Mouse (Mus musculus) left cerebral cortex, adult 11 months (tissue): ENCODE measurements around the gene Katnbl1.
A peak's percentile ranks its signal among the peaks of the same experiment; 100 is the strongest.

Source experiments
- DNase-seq: peaks from one replicate; pipeline ENCODE4 v3.0.0; 2022; ENCODE audit warnings: low spot score

Katnbl1 gene

DNA sequence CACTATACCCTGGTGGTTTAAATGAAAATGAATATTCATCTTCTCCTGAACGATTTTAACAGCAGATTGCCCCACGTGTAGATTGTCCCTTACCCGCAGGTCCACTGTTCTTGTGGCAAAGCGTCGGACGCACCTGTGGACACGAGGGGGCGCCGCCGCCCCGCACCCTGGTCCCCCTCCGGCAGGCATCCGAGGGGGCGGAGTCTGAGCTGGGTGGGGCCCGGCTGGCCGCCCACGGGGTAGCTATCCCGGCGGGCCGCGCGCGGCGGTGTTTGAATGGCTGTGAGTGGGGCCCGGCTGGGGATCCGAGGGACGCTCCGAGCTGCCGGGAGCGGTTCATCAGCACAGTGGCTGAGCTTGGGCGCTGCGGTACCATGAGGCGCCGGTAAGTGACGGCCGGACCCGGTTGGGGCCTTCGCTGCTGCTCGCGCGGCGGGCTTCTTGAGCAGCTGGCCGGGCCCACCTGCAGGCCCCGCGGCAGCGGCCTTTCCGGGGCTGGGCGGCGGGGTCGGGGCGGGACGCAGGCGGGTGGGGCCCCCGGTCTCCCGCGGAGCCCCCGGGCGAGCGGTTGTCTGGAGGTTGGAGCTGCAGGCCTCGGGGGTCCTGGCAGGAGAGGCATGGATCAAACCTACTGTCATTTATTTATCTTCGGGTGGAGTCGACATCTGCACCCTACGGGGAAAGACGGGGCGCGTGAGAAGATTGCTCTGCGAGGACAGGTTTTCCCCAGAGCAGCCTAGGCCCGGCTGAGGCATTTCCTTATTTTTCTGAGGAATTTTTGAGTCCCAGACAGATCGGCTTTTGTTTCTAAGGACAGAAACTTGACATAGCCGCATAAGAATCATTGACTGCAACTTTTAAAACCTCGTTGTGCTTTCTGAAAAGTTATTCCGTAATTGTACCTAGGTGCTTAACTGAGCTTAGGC is at the start of gene Katnbl1:
Katnbl1 (plus strand) TSS at position 239 of the 926 bp plus-strand sequence.
- peak; percentile 84 for DNase-seq

DNA sequence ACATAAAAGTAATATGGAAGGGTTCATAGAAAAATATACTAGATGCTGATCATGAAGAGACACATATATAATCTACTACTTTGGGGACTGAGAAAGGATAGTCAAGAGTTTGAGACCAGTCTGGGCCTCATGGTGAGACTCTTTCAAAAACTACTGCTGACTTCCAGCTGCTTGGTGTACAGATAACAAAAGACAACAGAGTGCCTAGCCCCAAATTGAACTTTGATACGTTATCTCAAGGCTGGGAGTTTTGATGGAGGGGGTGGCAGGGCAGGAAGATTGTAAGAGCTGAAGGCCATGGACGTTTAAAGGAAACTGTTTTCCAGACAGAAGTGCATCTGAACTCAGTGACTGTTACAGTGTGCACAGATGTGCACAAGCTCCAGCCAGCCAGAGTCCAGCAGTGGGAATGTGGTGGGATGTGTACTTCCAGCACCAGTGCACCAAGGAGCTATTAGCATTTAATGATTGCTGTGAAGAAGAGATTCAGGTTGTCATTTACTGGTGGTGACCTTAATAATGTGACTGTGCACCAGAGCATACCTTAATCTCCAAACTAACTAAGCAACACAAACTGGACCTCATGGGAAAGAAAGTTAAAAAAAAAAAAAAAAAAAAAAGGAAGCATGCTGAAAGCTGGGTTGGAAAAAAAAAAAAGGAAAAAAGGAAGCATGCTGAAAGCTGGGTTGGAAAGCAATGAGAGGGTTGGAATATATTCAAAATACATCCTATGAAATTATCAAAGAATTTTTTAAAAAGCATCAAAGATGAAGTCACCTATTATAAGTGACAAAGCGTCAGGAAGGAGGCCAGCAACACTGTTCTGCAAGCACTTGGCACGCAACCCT is 46.7 kb upstream of the Katnbl1 start:
- DNase-seq = no peak

DNA sequence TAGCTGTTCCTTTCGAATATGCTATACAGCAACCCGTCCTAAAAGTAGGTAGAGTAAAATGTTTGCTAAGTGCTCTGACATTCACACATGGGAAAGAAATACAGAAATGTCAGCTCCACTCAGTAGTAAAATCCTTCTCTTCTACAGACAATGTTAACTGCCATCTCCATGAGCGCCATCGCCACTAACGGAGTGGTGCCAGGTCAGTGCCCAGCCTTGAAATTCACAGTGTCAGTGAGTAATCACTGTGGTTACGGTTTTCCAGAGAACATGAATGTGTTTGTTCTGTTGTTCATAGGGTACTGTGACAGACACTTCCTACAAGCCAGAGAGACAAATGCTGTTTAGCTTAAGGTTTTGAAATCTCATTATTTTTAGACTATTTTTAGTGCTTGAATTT is 41.8 kb upstream of the Katnbl1 start:
- DNase-seq = no peak

DNA sequence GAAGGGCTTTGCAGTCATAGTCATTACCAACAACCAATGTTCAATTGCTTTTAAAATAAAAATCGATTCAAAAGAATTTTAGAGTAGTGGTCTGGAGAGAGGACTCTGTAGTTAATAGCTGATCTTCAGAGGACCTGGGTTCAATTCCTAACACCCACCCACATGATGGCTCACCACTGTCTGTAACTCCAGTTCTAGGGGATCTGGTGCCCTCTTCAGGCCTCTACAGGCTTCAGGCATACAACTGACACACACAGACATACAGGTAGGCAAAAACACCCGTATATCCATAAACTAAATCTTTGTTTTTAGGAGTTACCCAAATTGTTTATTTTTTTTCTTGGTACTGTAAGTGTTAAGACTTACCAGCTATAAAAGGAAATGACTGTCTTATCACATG is 39.3 kb upstream of the Katnbl1 start:
- no peak for DNase-seq

DNA sequence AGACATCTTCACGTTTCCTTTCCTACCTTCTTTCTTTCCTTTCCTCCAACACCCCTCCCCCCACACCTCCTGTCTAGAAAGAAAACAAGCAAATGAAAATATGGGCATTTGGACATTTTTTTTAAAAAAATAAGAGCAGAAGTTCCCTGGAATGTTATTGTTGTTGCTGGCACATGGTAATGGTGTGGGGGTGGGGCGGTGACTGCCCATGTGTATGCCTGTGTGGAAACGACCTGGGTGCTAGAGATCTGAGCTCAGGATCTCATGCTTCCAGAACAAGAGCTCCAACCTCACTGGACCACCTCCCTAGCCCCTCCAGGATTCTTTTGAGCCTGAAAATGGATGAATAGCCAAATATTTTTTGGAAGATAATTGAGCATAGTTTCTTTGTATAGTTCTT is 37.9 kb upstream of the Katnbl1 start:
- DNase-seq = no peak

DNA sequence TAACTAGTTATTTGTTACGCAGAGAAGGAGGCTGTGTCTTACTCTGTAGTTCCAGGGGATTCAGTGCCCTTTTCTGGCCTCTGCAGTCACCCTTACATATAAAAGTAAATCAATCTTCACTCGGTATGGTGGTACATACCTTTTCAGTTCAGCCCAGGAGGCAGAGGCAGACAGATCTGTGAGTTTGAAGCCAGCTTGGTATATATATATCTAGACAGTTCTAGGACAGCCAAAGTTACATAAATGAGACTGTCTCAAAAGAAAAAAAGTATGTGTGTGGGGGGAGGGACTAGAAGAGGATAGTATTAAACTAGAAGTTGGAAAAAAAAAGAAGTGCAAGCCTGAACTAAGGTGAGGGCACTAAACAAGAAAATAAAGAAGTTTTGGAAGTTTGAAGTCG is 30.8 kb upstream of the Katnbl1 start:
- DNase-seq = no peak

DNA sequence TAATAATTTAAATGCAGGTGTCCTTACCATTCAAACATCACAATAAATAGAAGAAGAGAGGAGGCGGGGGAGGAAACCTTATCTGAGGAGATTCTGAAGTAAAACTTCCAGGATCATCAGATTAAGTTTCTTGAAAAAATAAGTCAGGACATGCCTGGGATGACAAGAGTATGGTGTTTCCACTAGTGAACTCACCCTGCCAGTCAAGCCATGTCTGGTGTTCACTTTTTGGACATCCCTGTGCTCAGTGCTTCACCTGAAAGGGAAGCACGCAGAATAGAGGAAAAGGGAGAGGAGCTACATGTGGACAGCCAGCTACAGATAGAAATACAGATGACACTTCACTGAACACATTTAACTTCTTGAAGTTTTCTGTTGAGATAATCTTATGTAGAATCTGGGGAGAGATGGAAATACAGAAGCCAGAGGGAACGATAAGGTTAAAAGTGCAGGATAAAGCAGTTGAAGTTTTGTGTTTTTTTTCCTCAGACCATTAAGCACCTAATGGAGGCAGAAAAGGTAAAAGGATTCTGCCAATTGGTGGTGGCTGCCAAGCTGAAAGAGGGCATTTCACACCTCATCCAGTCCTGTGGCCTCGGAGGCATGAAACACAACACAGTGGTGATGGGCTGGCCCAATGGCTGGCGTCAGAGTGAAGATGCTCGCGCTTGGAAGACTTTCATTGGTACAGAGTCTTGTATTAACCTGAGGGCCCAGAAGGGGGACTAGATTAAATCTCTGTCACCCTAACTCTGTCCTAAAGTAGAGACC is 25.1 kb upstream of the Katnbl1 start:
- DNase-seq = no peak

DNA sequence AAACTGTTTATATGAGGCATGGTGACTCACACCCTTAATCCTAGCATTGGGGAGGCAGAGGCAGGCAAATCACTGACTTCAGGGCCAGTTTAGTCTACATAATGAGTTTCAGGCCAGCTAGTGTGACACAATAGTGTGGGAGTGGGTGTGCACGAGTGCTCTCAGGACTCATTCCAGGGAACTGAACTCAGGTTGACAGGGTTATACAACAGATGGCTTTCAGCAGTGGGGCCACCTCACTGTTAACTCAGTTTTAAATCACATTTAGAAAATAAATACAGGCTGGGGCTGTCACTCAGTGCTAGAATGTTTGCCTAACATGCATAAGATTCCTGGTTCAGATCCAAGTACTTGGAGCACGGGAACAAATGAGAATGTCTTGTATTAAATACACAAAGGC is 19.4 kb upstream of the Katnbl1 start:
- no peak for DNase-seq

DNA sequence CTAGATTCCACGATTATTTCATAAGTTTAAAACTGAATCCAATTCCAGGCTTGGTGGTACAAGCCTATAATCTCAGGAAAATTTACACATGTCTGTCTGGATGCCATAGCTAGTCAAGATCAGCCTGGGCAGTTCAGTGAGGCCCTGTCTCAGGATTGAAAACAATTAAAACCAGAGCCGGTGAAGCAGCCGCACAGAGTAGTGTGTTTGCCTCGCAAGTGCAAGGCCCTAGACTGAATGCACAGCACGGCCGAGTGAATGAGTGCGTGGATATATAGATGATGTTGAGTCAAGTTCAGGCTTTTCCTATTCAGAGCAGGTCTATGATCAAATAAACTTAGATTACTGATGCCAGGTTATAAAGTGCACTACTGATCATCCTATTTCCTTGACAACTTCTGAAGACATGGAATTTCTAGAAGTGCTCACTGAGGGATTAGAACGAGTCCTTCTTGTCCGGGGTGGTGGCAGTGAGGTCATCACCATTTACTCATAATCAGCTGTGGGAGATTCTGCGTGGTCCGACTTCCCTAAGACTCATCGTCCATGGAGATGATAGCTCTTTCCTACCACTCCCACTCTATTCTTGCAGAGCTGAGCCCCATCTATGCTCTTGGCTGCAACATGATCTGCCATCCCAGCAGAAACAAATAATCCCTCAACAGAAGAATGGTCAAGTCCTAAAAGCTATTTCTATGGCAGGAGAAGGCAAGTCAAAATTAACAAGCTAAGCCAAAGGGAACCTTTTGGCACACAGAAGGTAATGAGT is 18.8 kb upstream of the Katnbl1 start:
- no peak for DNase-seq

DNA sequence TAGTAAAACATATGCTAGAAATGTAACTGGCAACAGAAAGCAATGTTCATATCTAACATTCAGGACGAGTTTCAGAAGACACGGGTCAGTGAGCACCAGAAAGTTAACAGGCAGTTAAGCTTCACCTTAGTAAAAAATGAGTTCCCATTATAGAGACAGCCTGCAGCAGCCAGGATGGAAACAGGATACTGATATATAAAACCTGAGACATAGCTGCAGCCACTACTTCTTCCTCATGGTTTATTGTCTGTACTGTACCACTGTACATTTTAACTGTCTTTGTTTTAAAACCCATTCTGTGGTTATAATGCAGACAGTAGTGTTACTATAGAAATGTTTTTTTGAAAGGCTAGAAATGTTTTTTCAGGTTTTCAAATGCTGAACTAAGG is 18.2 kb upstream of the Katnbl1 start:
- DNase-seq = no peak

DNA sequence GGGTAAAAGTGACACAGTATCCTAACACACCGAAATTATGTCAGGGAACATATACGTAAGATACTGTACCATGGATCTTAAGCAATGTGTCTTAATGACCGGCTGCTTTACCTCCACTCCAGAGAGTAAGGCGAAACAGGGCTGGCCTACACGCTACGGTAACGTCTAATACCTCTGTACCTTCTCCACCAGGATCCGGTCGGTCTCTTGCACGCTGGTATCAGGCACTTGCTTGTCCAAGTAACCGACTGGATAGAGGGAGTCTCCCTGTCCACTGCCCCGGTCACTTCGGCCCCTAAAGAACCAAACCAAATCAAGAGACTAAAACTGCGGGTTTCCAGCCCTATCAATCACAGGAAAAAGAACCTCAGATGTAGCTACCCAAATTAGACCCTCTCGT is 11.8 kb upstream of the Katnbl1 start:
- DNase-seq = no peak

DNA sequence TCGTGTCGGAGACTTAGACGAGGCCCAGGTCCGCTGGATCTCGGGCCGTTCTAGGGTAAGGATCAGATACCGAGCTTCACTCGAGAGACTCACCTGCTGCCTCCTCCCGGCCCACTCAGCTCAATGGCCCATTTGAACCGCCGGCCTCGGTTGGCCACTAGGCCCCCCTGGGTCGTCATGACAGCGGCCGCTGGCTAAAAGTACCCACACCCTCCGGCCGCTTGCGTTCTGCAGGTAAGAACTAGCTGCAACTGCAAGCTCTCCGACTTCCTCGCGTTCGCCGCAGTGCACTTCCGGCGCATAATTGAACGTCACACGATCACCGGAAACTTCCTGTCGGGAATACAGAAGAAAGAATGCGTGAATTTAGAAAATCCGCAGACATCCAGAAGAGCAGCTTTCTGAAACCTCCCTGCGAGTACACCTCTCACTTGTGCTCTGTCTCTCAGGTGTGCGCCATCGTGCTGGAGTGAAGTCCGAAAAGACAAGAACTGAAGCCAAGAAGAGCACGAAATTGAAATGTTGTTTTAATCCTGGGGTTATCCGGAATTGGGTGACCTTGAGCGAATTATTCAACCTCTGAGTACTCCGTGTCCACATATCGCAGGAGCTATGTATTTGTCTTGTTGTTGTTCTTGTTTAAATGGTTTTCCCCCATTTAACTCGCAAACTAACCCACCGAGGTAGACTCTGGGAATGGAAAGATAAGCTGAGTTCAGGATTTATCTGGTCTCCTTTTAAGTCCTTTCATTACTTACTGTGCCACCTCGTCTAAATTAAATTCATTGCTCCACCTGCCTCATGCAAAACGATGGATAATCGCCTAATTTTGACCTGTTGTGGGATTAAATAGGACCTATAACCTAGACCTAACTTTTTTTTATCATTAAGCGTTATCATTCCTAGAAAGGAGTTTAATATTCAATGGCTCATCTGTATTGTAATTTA is 11.0 kb upstream of the Katnbl1 start, which contains the start of gene Emc4:
Emc4 (minus strand) TSS at position 302 of the 948 bp plus-strand sequence.
- peak; percentile 80 for DNase-seq

DNA sequence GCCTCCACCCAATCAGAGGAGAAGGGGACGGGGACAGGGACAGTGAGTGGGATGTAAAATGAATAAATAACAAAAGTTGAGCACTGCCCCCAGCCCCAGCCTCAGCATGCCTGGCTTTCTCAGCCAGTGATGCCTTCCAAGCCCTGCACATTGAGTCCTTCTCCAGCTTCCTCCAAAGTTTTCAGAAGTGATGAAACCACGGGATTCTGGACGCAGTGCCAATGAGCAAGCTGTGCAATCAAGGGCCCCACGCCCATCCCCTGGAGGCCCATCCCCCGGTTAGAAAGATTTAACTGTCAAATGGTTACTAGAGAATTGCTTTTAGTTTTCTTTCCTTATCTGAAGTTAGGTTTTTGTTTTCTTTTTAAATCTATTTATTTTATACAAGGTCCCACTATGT is 9.1 kb upstream of the Katnbl1 start:
- DNase-seq = no peak

DNA sequence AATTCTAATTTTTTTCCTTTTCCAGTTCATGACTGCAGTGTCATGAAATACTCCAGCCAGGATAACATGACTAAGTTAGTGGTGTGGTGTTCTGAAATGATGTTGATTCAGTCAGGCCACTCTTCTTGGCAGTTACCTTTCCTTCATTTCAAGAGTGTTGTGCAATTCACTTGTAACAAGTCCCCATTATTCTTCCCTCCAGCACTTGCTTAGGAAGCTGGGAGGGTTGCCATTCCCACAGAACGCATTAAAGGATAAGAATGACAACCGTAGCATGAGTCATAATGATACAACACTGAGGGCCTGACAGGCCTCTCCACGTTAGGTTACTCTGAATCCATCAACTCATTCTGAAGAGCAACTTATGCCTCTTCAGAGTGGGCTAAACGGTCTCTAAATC is 5.9 kb upstream of the Katnbl1 start:
- DNase-seq = no peak

DNA sequence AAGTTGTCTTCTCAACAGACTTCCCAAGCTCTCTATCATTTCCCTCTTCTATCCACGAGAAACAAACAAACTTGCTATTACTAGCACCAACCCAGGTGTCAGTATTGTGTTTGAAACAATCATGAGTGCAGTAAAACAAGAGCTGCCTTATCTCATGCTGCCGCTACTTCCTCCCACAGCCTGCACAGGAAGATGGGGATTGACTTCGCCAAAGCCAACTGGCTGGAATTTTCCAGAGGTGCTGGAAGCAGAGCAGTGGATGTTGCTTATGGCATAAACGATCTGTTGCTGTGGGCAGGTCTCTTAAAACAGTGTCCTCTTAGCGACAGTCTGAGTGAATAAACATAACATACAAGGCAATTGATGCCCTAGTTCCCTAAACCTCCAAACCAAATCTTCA is 4.4 kb upstream of the Katnbl1 start:
- no peak for DNase-seq

DNA sequence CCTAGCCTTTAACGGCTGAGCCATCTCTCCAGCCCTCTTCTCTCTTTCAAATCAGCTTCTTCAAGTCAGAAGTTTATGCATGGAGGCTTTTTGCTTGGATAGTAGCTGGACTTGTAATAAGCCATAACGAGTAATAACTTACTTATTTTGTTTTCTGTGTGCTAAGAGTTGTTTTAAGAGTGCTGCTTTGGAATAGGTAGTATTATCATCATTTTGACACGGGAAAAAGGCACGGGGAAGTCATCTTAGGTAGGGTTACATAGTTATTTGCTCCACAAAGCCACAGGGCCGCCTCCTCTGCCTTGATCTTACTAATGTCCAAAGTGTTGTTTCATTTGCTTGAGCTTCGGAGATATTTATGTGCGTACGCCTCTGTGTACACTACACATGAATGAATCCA is 1.1 kb downstream of the Katnbl1 start:
- DNase-seq = no peak

DNA sequence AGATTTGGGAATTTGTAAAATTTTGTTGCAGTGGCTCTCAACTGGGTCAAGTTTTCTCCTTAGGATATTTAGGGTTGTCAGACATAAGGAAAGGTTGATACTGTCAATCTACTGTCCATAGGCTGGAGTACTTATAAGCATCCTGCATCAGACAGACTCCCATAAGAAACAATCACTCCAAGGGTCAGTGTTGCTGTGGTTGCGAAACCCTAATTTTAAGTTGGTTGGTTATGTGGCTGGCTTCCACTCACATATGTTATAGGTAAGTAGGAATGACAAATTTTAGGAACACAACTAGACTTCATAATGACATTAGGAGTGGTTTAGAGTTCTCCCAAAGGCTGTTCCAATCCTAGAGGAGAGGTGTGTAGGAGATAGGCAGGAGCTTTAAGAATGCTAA is 2.2 kb downstream of the Katnbl1 start:
- no peak for DNase-seq

DNA sequence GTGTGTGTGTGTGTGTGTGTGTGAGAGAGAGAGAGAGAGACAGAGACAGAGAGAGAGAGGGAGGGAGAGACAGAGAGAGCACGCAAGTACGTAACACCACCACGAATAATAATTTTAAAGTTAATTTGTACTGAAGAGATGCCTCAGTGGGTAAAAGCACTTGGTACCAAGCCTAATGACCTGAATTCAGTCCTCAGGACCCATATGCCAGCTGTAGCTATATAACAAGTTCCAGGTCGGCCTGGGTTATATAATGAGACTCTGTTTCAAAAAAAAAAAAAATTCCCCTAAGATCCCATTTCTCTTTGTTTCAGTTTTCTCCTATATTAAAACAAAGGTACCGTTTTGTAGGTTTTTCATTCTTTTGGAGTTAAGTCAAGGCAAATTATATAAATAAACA is 11.8 kb downstream of the Katnbl1 start:
- no peak for DNase-seq

DNA sequence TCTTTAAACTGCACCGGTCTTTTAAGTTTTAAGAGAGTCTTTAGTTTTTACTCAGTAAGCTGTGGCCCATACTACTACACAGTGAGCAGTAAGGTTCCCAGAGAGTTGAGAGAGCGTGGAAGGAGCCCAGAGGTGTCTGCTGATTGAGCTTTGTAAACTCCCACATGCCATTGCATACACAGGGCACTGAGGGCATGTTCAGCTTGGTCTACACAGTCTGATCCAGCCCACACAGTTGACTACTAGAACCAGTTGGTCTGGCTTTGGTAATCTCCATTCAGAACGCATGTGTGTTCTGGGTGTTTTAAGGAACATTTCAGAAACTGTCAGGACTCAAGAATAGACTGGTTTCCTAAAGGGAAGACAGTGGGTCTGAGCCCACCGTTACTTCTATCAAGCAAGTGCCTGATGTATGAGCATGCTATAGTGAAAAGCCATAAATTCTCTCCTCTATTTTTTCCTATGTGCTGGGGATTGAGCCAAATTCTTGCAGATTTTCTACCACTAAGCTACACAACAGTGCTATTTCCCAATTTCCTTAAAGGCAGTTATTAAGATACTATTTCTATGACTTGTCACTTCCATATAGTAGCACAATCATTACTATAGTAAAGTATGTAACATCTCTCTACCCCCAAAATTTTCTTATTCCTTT is 12.5 kb downstream of the Katnbl1 start:
- DNase-seq = no peak

DNA sequence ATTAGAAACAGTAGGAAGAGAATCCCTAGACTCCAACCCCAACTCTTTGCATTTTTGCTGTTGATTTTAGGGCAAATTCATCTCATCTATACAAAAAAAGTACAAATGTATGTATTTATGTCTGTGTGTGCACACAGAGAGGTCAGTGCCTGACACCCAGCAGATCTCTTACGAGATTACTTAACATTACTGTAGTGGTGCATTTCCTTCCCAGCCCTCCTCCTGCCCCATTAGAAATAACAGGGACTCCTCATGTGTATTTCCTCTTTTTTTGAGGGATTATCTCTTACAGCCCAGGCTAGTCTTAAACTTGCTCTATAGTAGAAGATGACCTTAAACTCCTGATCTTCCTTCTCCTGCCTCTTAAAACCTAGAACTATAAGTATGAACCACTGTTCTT is 13.7 kb downstream of the Katnbl1 start:
- DNase-seq = no peak
